Mouse (Mus musculus) mature B cell (primary cell): ENCODE measurements around the gene Brinp2.

Experiments
- in situ Hi-C: fragments of 300-500 bp; cut with MboI; formaldehyde crosslinking; loops from 2 replicates; pipeline ENCODE4 v1.14.3; 2019

Brinp2 gene

DNA sequence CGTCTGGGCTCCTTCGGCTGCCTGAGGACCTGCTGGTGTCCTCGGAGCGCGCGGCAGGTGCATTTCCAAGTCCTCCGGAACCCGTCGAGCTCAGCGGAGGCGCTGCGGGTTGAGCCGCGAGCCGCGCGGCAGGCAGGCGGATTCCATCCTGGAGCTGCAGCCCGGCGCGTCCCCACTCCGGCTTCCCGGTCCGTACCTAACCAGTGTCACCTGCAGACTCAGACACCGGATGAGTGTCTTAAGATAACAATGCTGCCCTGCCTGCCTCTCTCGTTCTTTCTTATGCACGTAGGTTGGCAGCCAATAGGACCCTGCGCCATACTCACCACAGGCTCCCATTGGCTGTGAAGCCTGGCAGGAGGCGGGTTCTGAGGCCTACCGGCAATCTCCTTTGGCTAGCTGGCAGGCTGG is at the start of gene Brinp2:
Brinp2 (minus strand) TSS at position 276 of the 411 bp plus-strand sequence.
- in situ Hi-C loops = no loop called here

- in situ Hi-C loops = no loop called here
Observed at GRCm38 (mm10) chr1:158400898-158401297, 44.8 kb upstream of the Brinp2 start.

DNA sequence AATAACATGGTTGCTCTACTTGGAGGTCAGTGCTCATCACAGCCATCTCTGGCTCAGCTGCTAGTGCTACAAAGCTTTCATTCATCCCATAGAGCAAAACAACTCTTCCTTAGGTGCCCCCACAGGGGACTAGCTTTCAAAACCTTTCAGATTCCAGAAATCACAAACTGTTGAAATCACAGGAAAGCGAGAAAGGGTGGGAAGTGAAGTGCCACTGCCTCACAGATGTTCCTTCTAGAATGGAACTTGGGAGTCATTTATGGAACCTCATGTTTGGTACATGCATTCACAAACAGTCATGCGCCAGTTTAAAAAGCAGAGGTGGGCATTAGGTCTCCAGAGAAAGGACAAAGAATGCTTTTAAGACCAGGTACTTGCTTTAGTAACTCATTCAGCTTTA is 40.9 kb upstream of the Brinp2 start:
- in situ Hi-C loops = no loop called here

- in situ Hi-C loops = no loop called here
Observed at GRCm38 (mm10) chr1:158390693-158391092, 34.6 kb upstream of the Brinp2 start.

DNA sequence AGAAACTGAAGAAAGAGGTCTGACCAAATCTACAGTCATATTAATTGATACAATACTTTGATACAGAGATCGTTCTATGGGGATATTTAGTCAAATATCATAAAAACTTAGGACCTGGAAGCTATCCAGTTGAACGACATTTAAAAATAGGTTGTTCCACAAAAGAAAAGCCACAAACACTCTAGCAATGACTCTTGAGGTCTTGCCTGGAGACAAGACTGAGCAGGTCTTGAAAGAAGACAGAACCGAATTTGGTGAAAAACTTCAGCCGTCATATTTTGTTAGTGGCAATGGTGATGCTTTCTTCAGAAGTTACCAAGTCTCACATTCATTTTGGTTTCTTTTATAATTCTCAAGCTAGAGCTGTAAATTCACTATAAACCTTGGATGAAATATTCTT is 32.9 kb upstream of the Brinp2 start:
- in situ Hi-C loops = no loop called here

DNA sequence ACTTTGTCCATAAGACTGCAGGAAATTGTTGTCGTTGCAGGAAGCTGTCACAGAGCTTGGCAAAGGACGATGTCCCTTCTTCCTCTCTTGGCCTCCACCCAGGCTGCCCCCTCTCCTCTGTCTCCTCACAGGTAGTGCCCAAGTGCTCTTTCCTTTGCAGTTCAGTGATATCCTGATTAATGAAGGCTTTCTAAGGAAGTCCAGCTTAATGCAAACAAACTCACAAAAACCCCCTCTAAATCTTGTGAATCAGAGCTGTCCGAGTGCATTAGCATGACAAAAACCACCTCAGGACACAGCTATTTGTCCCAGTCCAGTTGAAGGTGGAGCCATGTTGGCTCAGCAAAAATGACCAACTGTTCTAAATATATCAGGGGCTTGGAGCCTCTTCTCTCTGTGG is 30.7 kb upstream of the Brinp2 start:
- in situ Hi-C loops = no loop called here

GRCm38 (mm10) chr1:158385311-158385710 is 29.2 kb upstream of the Brinp2 start:
- in situ Hi-C loops = no loop called here

DNA sequence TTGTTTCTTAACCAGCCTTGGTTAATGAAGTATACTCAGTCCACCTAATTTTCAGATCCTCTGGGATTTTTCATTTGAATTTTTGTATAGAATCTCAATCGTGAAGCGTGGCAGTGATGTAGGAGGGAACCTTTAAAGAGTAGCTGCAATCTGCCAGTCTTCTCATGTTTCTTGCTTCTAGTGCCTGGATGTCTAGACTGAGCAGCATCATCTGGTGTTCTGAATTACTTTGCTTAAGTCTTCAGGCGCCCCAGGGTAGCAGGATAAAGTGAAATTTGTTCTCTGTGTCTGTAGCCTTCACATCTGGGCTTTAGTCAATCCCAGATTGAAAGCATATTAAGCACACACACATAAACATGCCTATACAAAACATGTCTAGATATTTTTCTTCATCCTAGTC is 27.1 kb upstream of the Brinp2 start:
- in situ Hi-C loops = no loop called here

DNA sequence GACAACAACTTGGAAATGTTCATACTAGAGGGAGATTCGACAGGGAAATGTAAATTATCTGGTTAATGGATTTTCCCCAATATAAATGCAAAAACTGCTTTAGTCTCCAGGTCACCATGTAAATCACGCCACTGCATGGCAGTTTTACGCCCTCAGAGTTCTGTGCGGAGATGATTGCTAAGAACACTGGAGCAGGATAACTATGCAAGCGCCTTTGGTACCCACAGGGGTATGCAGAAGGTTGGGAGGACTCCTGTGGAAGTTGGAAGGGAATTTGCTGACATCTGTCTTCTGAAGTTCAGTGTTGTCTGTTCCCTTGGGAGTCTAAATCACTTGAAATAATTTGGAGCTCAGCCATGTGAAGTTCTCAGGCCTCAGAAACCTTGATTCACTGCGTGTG is 26.2 kb upstream of the Brinp2 start:
- in situ Hi-C loops = no loop called here

DNA sequence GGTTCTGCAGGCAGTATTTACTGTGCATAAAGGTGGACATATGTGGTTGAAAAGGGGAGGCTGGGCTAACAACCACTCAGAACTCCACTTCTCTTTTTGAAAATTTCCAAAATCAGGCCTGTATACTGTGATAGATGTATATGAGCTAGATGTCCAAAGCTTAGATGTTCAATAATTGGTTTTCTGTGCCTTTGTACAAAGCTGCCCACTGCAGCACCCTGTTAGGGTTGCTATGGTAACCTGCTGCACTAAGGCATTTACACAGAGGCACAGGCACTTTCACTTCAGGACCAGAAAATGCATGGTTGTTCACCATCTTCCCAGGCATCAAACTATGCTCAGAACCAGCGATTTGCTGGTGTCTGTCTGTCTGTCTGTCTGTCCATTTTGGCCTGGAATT is 8.3 kb upstream of the Brinp2 start:
- in situ Hi-C loops = no loop called here

- in situ Hi-C loops = no loop called here
Observed at GRCm38 (mm10) chr1:158362292-158363101, 6.4 kb upstream of the Brinp2 start.

DNA sequence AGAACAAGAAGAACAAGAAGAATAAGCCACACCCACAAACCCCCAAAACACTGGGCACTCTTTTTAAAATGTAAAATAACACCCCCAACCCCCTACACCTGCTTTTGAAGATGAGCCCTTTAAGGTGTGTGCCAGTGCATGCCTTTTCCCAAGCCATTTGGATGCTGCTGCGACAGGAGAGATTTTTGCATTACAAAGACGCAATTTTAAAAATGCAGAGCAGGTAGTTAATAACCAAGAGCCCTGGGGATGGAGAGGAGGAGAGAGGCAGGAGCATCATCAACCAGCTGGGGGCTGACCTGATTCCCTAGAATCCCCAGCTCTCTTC is 5.8 kb upstream of the Brinp2 start, which contains the start of gene Astn1:
Astn1 (plus strand) TSS at position 310 of the 328 bp plus-strand sequence.
- in situ Hi-C loops = no loop called here

DNA sequence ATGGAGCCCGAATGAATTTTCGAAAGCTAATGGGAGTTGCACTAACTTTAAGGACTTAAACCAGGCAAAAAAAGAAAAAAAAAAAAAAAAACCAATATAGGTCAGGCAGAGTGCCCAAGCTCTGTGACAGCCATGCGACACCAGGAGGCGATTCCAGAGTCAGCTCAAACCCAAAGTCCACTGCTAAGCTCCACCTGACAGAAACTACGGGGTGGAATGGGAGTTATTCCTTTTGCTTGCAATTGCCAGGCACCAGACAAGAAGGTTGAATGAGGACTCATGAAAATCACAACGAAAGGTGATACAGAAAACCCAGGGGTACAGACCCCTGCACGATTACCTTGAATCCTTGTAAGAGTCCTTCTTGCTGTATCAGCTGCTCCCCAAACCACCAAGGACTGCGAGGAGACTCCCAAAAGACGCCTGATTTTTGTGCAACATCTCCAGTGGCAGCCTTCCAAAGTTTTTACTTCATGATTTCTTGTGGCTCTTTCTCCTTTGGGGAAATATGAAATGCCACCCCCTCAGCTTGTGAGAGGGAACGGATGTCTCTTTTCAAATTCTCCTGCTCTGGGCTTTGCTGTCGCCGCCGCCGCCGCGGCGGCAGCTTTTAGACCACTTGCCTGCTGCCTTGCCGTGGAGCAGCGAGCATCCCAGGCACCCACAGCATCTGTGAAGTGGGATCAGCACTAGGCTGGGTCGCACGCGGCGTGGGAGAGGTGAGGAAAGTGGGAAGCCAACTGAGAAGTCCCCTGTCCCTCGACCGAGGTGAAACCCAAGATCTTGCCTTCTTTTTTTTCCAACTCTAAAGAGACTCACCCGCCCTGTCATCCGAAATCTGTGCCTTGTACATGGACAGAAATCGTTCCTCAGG is 712 bp downstream of the Brinp2 start:
- in situ Hi-C loops = no loop called here

- in situ Hi-C loops = no loop called here
Observed at GRCm38 (mm10) chr1:158353656-158354371, 2.3 kb downstream of the Brinp2 start.

DNA sequence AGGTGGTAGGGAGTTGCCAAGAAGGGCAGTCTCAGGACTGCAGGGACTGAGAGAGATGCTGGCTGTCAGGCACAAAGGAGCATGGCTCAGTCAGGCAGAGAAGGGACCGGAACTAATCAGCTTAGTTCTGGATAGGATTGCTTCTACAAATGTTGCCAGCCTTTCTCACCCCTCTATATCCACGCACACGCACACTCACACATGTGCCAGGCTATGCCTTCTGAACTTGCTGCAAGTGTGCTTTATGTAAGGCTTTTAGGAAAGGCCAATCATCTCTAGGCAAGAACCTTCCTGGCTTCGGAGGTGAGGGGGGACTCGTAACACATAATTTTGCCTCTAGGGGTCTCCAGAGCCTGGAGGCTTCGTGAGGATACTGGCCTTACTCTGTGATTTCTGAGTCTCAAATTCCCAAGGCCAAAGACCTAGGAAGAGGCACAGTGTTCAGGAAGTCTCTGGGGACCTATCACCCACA is 12.8 kb downstream of the Brinp2 start:
- in situ Hi-C loops = no loop called here

DNA sequence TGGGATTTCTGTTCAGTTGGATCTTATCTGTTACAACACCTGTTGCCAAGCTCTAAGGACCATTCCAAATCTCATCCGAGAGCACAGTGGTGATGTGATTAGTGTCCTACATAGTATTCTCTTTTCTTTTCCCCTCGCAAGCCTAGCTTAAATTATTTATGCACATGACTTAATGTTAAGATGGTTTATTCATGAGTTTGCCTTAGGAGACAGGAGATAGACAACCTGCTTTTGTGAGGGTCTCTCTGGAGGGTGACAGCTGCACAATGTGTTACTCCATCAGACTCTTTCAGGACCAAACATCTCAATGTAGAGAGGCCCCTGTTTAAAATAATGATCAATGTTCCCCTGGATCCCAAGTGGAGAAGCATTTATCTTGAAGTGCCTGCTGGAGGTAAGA is 27.3 kb downstream of the Brinp2 start:
- in situ Hi-C loops = no loop called here

DNA sequence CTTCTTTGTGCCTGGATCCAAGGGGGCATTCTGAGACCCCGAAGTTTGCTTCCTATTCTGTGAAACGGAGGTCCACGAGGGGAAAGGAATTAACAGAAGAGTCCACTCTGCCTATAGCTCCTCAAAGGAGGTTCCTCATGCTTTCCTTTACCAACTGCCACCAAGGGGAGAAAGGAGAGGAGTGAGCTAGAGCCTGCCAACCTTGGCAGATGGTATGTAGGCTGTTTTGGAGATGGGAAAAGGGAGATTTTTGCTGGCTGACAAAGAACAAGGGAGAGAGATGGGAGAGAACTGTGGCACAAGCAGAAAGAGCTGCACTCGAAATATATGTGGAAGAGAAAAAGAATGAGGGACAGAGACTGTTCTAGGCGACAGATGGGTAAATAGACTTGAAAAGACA is 28.0 kb downstream of the Brinp2 start:
- in situ Hi-C loops = no loop called here

DNA sequence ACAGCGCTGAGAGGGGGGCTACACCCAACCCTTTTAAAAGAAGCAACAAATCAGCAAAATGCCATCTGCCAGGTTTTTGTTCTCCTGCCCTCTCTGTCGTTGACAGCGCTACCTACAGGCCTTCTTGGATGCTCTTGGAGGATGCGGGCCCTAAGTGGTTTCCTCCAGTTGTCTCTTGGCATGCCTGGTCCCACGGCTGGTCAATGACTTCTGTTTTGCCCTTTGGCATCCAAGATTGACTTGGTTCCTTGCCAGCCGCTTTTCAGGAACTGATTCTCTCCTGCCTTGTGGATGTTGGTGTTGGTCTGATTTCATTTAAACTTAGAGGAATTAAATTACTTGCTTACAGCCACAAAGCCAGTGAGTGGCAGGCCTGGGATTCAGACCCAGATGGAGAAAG is 32.8 kb downstream of the Brinp2 start:
- in situ Hi-C loops = no loop called here

GRCm38 (mm10) chr1:158310426-158311156 is 45.5 kb downstream of the Brinp2 start:
- in situ Hi-C loops = no loop called here

DNA sequence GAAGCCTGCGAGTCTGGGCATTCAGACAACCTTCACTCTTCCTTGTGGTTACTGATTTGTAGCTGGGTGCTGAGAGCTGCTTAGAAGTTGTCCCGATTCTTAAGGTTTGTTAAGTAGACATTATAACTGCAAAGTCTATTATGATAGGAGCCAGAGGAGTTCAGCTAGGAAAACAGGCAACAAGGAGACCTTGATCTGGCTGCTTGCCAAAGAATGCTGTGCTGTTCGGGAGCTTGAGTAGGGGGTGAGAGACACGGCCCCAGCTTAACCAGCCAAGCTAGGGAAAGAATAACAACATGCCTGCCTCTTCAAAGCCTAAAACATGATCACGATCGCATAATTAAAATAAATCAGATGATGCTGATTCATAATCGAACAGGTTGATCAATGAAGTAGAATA is 59.1 kb downstream of the Brinp2 start:
- in situ Hi-C loops = no loop called here

GRCm38 (mm10) chr1:158296287-158296931 is 59.7 kb downstream of the Brinp2 start:
- in situ Hi-C loops = no loop called here
